7 mouse cellular contexts compared by ENCODE assay signal in genomic region chr2:153014758-153015593, GRCm38 (mm10). TPM values are rescaled to one million over a fixed set of nuclear protein-coding genes. Genes with fewer than 3 reads are reported as not detected.
A peak's percentile ranks its signal among the peaks of the same experiment; 100 is the strongest.
DNase-seq lines count a peak whose midpoint lies in the region; ATAC-seq lines count a peak whose summit lies in the region.

TSS of gene Pdrg1 (minus strand) at chr2:153015427.

- H3K4me1 ChIP-seq in intestine, embryonic 15.5 days (replicated peaks): peaks cover 9% of the 10 kb centered on the region
- peaks cover 17% of the 10 kb centered on the region for H3K4me1 ChIP-seq in midbrain, embryonic 10.5 days

- peak within 1 kb of the TSS; percentile 94 for H3K4me3 ChIP-seq in intestine, embryonic 15.5 days (replicated peaks)
- H3K4me3 ChIP-seq in midbrain, embryonic 10.5 days: peak within 1 kb of the TSS; percentile 89

- H3K9me3 ChIP-seq in intestine, embryonic 15.5 days: no peaks in the 10 kb centered on the region
- no peaks in the 10 kb centered on the region for H3K9me3 ChIP-seq in midbrain, embryonic 10.5 days (replicated peaks)

- intact Hi-C loops in gastrocnemius, postnatal 36 days (cut with DNase I): no loop called here
- intact Hi-C loops in left cerebral cortex, postnatal 25 days (cut with DNase I): loop anchor here (5.0 kb wide), 3 partner anchors 53 to 103 kb away; partner anchors contain the start of genes Foxs1, Mylk2 and Ttll9

- no peaks in the 10 kb centered on the region; the same call in 1 of the 2 replicates for H3K27me3 ChIP-seq in intestine, embryonic 15.5 days (replicated peaks)
- H3K27me3 ChIP-seq in midbrain, embryonic 10.5 days (ENCODE audit: low read depth, poor library complexity, severe bottlenecking): 0 out of 2 replicates have a peak, but pooled peaks cover 5% of the 10 kb centered on the region

- H3K9ac ChIP-seq in intestine, embryonic 15.5 days: peak within 1 kb of the TSS; percentile 86

- H3K27ac ChIP-seq in intestine, embryonic 15.5 days: no peak within 1 kb of the TSS; the same call in 1 of the 2 replicates
- H3K27ac ChIP-seq in midbrain, embryonic 10.5 days (replicated peaks): peak within 1 kb of the TSS; percentile 84

- ATAC-seq in intestine, embryonic 15.5 days: peak; percentile 98

- peak within 1 kb of the TSS; percentile 81 for H3K4me2 ChIP-seq in intestine, embryonic 15.5 days (replicated peaks)

- peak; percentile 96 for DNase-seq in adrenal gland, adult 2 months
- DNase-seq in embryo, embryonic 11.5 days (ENCODE audit: low read depth, low spot score): peak; percentile 92
- DNase-seq in gastrocnemius, postnatal 36 days: peak; percentile 90 to 94
- DNase-seq in left cerebral cortex, postnatal 25 days (ENCODE audit: low spot score in 2 of 2): peak; percentile 94 to 97
- DNase-seq in midbrain, embryonic 10.5 days (ENCODE audit: low spot score): peak; percentile 94
- peak; percentile 96 for DNase-seq in right cerebral cortex, postnatal 4 days

- H3K36me3 ChIP-seq in intestine, embryonic 15.5 days: 0 out of 2 replicates have a peak, but pooled peaks cover 7% of the 10 kb centered on the region
- peaks cover 40% of the 10 kb centered on the region for H3K36me3 ChIP-seq in midbrain, embryonic 10.5 days

- 1% methylated on average over 54 of the region's 54 CpGs for WGBS in intestine, embryonic 15.5 days
- WGBS in midbrain, embryonic 10.5 days: 1% methylated on average over 54 of the region's 54 CpGs

RNA-seq across cellular contexts. Expression of gene Pdrg1, which starts in this region (rescaled TPM):
- 100 to 1,000 TPM; 146 to 245 TPM for total RNA-seq in adrenal gland, adult 2 months (2021)
- 53.5 and 58.0 TPM in 2 replicates for polyA plus RNA-seq in adrenal gland, adult 2 months (2012; rRNA removed)
- total RNA-seq in gastrocnemius, postnatal 36 days (2021): 10 to 100 TPM; 69.5 to 74.1 TPM
- 90.2 and 96.2 TPM in 2 replicates for polyA plus RNA-seq in intestine, embryonic 15.5 days (2015; fragmentation: Nextera tagmentation; extraction: Ambion mirVana)
- total RNA-seq in left cerebral cortex, postnatal 25 days (2021): 10 to 100 TPM; 50.7 to 51.4 TPM
- 108 and 111 TPM in 2 replicates for polyA plus RNA-seq in midbrain, embryonic 10.5 days (2016; fragmentation: Nextera tagmentation; extraction: Ambion mirVana)
